Mouse (Mus musculus) splenic B cell, adult 2 months (primary cell): ENCODE results near the gene Gipc3.

ENCODE experiments used
- DNase-seq: peaks from one replicate; pipeline ENCODE4 v3.0.0-alpha.2; 2011; ENCODE audit warnings: low read depth, low spot score
- H3K27me3 ChIP-seq: 2 replicates; pipeline ENCODE4 v1.6.1; 2012; ENCODE audit warnings: mild to moderate bottlenecking, low read length, moderate library complexity, mixed read lengths; ENCODE audit not compliant: control insufficient read depth, poor library complexity, insufficient read depth, severe bottlenecking
- H3K36me3 ChIP-seq: 2 replicates; pipeline ENCODE4 v1.6.1; 2012; ENCODE audit warnings: mild to moderate bottlenecking, low read length, moderate library complexity, mixed read lengths; ENCODE audit not compliant: control insufficient read depth, poor library complexity, insufficient read depth, severe bottlenecking

Gipc3 gene

GRCm38 (mm10) chr10:81360721-81361120 lies 17.7 kb upstream of the Gipc3 start:
- H3K27me3 ChIP-seq: no peaks in the 10 kb centered on the region
- H3K36me3 ChIP-seq: no peaks in the 10 kb centered on the region

GRCm38 (mm10) chr10:81358841-81359240 lies 15.8 kb upstream of the Gipc3 start:
- Histone ChIP-seq H3K27me3 (no peaks in the 10 kb centered on the region), H3K36me3 (no peaks in the 10 kb centered on the region)
- DNase-seq: peak; percentile 35

More at GRCm38 (mm10) chr10:81360721-81361120, 17.7 kb upstream of the Gipc3 start:
- no peak for DNase-seq

GRCm38 (mm10) chr10:81358209-81358608 lies 15.1 kb upstream of the Gipc3 start:
- Histone ChIP-seq H3K27me3 (no peaks in the 10 kb centered on the region), H3K36me3 (no peaks in the 10 kb centered on the region)
- DNase-seq: no peak

GRCm38 (mm10) chr10:81356991-81357844 lies 14.2 kb upstream of the Gipc3 start, which contains the start of gene Mfsd12:
TSS of gene Mfsd12 (plus strand) at chr10:81357491.
- H3K27me3 ChIP-seq: no peaks in the 10 kb centered on the region
- DNase-seq: peak; percentile 91

GRCm38 (mm10) chr10:81356352-81356990 lies 13.4 kb upstream of the Gipc3 start:
- DNase-seq: peak; percentile 80
- Histone ChIP-seq H3K27me3 (no peaks in the 10 kb centered on the region), H3K36me3 (no peaks in the 10 kb centered on the region)

More at GRCm38 (mm10) chr10:81356991-81357844, 14.2 kb upstream of the Gipc3 start, which contains the start of gene Mfsd12:
- H3K36me3 ChIP-seq: no peaks in the 10 kb centered on the region

GRCm38 (mm10) chr10:81355533-81355932 lies 12.5 kb upstream of the Gipc3 start:
- Histone ChIP-seq H3K27me3 (no peaks in the 10 kb centered on the region), H3K36me3 (no peaks in the 10 kb centered on the region)
- DNase-seq: no peak

GRCm38 (mm10) chr10:81354738-81355477 lies 11.8 kb upstream of the Gipc3 start:
- Histone ChIP-seq H3K27me3 (no peaks in the 10 kb centered on the region), H3K36me3 (no peaks in the 10 kb centered on the region)
- DNase-seq: no peak

GRCm38 (mm10) chr10:81351678-81352291 lies 8.7 kb upstream of the Gipc3 start:
- Histone ChIP-seq H3K27me3 (no peaks in the 10 kb centered on the region), H3K36me3 (no peaks in the 10 kb centered on the region; the same call in 1 of the 2 replicates)
- DNase-seq: peak; percentile 59

GRCm38 (mm10) chr10:81350351-81351063 lies 7.4 kb upstream of the Gipc3 start, which contains the start of gene Hmg20b:
TSS of gene Hmg20b (minus strand) at chr10:81350480.
- DNase-seq: peak; percentile 99
- Histone ChIP-seq H3K27me3 (no peaks in the 10 kb centered on the region), H3K36me3 (no peaks in the 10 kb centered on the region; the same call in 1 of the 2 replicates)

- no peak for DNase-seq
- no peaks in the 10 kb centered on the region for H3K27me3 ChIP-seq
Observed at GRCm38 (mm10) chr10:81349961-81350350, 6.9 kb upstream of the Gipc3 start.

GRCm38 (mm10) chr10:81349146-81349545 lies 6.1 kb upstream of the Gipc3 start:
- Histone ChIP-seq H3K27me3 (no peaks in the 10 kb centered on the region), H3K36me3 (no peaks in the 10 kb centered on the region; the same call in 1 of the 2 replicates)
- peak; percentile 38 for DNase-seq

More at GRCm38 (mm10) chr10:81349961-81350350, 6.9 kb upstream of the Gipc3 start:
- no peaks in the 10 kb centered on the region; the same call in 1 of the 2 replicates for H3K36me3 ChIP-seq

GRCm38 (mm10) chr10:81346453-81347067 lies 3.5 kb upstream of the Gipc3 start:
- DNase-seq: peak; percentile 80
- H3K36me3 ChIP-seq: no peaks in the 10 kb centered on the region; the same call in 1 of the 2 replicates

GRCm38 (mm10) chr10:81345162-81345534 lies 2.1 kb upstream of the Gipc3 start:
- H3K27me3 ChIP-seq: no peaks in the 10 kb centered on the region
- peak; percentile 54 for DNase-seq
- H3K36me3 ChIP-seq: no peaks in the 10 kb centered on the region; the same call in 1 of the 2 replicates

More at GRCm38 (mm10) chr10:81346453-81347067, 3.5 kb upstream of the Gipc3 start:
- H3K27me3 ChIP-seq: no peaks in the 10 kb centered on the region
